Mouse (Mus musculus) skeletal muscle tissue, adult 2 months (tissue): ENCODE measurements at regions not wholly inside any gene's neighbourhood (a gene's known extent, or its start where the extent isn't known, plus 50 kb on each side); places are given as distances from the start of the nearest gene placed in this dataset.

Source experiments
- DNase-seq: peaks from one replicate; pipeline ENCODE4 v3.0.0-alpha.2; 2012; ENCODE audit warnings: low read depth, low spot score

- no peak for DNase-seq
These were observed 370.8 kb downstream of the Nkx6-1 start for GRCm38 (mm10) chr5:101294031-101294430.

- DNase-seq: no peak
These were observed 376.4 kb downstream of the Nkx6-1 start for GRCm38 (mm10) chr5:101288358-101288757.

- DNase-seq: no peak
These were observed 378.9 kb downstream of the Nkx6-1 start for GRCm38 (mm10) chr5:101285941-101286340.

GRCm38 (mm10) chr5:101250474-101250873, 405.0 kb downstream of the Gpat3 start:
- no peak for DNase-seq

- DNase-seq: no peak
These were observed 397.1 kb downstream of the Gpat3 start for GRCm38 (mm10) chr5:101242651-101243050.

- no peak for DNase-seq
These were observed 394.0 kb downstream of the Gpat3 start for GRCm38 (mm10) chr5:101239298-101240118.

GRCm38 (mm10) chr5:101236163-101236693, 390.7 kb downstream of the Gpat3 start:
- no peak for DNase-seq

- no peak for DNase-seq
These were observed 376.9 kb downstream of the Gpat3 start for GRCm38 (mm10) chr5:101222390-101222789.

- no peak for DNase-seq
These were observed 372.6 kb downstream of the Gpat3 start for GRCm38 (mm10) chr5:101218082-101218481.

GRCm38 (mm10) chr5:101216837-101217571, 371.5 kb downstream of the Gpat3 start:
- no peak for DNase-seq

- DNase-seq: no peak
These were observed 366.5 kb downstream of the Gpat3 start for GRCm38 (mm10) chr5:101211974-101212373.

GRCm38 (mm10) chr5:101208150-101208549, 362.6 kb downstream of the Gpat3 start:
- no peak for DNase-seq

- no peak for DNase-seq
These were observed 350.0 kb downstream of the Gpat3 start for GRCm38 (mm10) chr5:101195501-101195900.

GRCm38 (mm10) chr5:101190976-101191375, 345.5 kb downstream of the Gpat3 start:
- no peak for DNase-seq

GRCm38 (mm10) chr5:101173183-101173582, 327.7 kb downstream of the Gpat3 start:
- DNase-seq: no peak

GRCm38 (mm10) chr5:101172782-101173181, 327.3 kb downstream of the Gpat3 start:
- DNase-seq: no peak

- no peak for DNase-seq
These were observed 323.6 kb downstream of the Gpat3 start for GRCm38 (mm10) chr5:101169074-101169473.

GRCm38 (mm10) chr5:101163624-101164213, 318.2 kb downstream of the Gpat3 start:
- no peak for DNase-seq

GRCm38 (mm10) chr5:101163112-101163511, 317.6 kb downstream of the Gpat3 start:
- DNase-seq: no peak

GRCm38 (mm10) chr5:101157416-101157815, 311.9 kb downstream of the Gpat3 start:
- no peak for DNase-seq

- DNase-seq: no peak
These were observed 300.8 kb downstream of the Gpat3 start for GRCm38 (mm10) chr5:101146345-101146744.

- DNase-seq: no peak
These were observed 279.5 kb downstream of the Gpat3 start for GRCm38 (mm10) chr5:101124941-101125453.
